In genomic region chr4:137648230-137648629, GRCm38 (mm10) we compare ENCODE assay signal across 27 mouse cellular contexts. TPM values are rescaled to one million over a fixed set of nuclear protein-coding genes. Genes with fewer than 3 reads are reported as not detected.
DNase-seq lines count a peak whose midpoint lies in the region; ATAC-seq and TF ChIP-seq lines count a peak whose summit lies in the region.
"Had no signal": no experiment of that assay in that cellular context is flagged by ENCODE, and none has a peak within 500 bp of the region (broad histone marks: within the 10 kb centered on the region; RNA-seq: fewer than 3 reads in every experiment).

No protein-coding gene starts in this region.

- WGBS in embryonic facial prominence, embryonic 13.5 days: 67% methylated on average over 9 of the region's 9 CpGs
- 92% methylated on average over 9 of the region's 9 CpGs for WGBS in embryonic facial prominence, embryonic 10.5 days
- 47% methylated on average over 9 of the region's 9 CpGs for WGBS in olfactory bulb, adult 2 months
- 85% methylated on average over 9 of the region's 9 CpGs for WGBS in intestine, embryonic 15.5 days

- no peak for TF ChIP-seq CTCF in olfactory bulb, adult 2 months (IDR thresholded peaks at IDR 0.05; ENCODE audit: insufficient read depth, low read depth, low read length)

- H3K9ac ChIP-seq in embryonic facial prominence, embryonic 13.5 days: no peak overlapping the region
- H3K9ac ChIP-seq in intestine, embryonic 15.5 days: no peak overlapping the region
- H3K9ac ChIP-seq: embryonic facial prominence, embryonic 12.5 days; hindbrain, embryonic 13.5 days had no signal

- H3K9me3 ChIP-seq in embryonic facial prominence, embryonic 13.5 days: no peaks in the 10 kb centered on the region
- no peaks in the 10 kb centered on the region for H3K9me3 ChIP-seq in embryonic facial prominence, embryonic 10.5 days
- no peaks in the 10 kb centered on the region for H3K9me3 ChIP-seq in intestine, embryonic 15.5 days
- H3K9me3 ChIP-seq: embryonic facial prominence, embryonic 12.5 days; forebrain, embryonic 10.5 days; heart, embryonic 10.5 days; hindbrain, embryonic 13.5 days had no signal

- peak overlapping the region; percentile 30 for H3K27ac ChIP-seq in embryonic facial prominence, embryonic 13.5 days
- no peak overlapping the region for H3K27ac ChIP-seq in embryonic facial prominence, embryonic 10.5 days (replicated peaks)
- 0 out of 2 replicates have a peak overlapping the region, but pooled peaks have one; percentile 20 for H3K27ac ChIP-seq in olfactory bulb, adult 2 months (ENCODE audit: insufficient read depth, low read depth, low read length)
- H3K27ac ChIP-seq in intestine, embryonic 15.5 days: no peak overlapping the region
- H3K27ac ChIP-seq: forebrain, embryonic 10.5 days; gastrocnemius, adult 2 months; heart, embryonic 10.5 days; hindbrain, postnatal 0 days had no signal

- H3K36me3 ChIP-seq in embryonic facial prominence, embryonic 13.5 days: peaks cover 97% of the 10 kb centered on the region
- peaks cover 99% of the 10 kb centered on the region for H3K36me3 ChIP-seq in embryonic facial prominence, embryonic 10.5 days (replicated peaks)
- peaks cover 49% of the 10 kb centered on the region for H3K36me3 ChIP-seq in intestine, embryonic 15.5 days

- no peak for TF ChIP-seq POLR2A in olfactory bulb, adult 2 months (IDR thresholded peaks at IDR 0.05; ENCODE audit: insufficient read depth, low read depth, low read length)

- H3K4me1 ChIP-seq in embryonic facial prominence, embryonic 13.5 days: peaks cover 24% of the 10 kb centered on the region
- H3K4me1 ChIP-seq in embryonic facial prominence, embryonic 10.5 days: no peaks in the 10 kb centered on the region
- H3K4me1 ChIP-seq in olfactory bulb, adult 2 months (ENCODE audit: control insufficient read depth, insufficient read depth, low read length): peaks cover 15% of the 10 kb centered on the region
- no peaks in the 10 kb centered on the region for H3K4me1 ChIP-seq in intestine, embryonic 15.5 days (replicated peaks)
- H3K4me1 ChIP-seq: embryonic facial prominence, embryonic 12.5 days; heart, embryonic 10.5 days; hindbrain, embryonic 13.5 days had no signal

- no peak for ATAC-seq in embryonic facial prominence, embryonic 13.5 days (ENCODE audit: insufficient number of reproducible peaks, insufficient read depth, low FRiP score, low TSS enrichment, low read depth)
- no peak for ATAC-seq in intestine, embryonic 15.5 days
- ATAC-seq: forebrain, embryonic 16.5 days; hindbrain, postnatal 0 days; Patski had no signal

- DNase-seq in embryonic facial prominence, embryonic 10.5 days (ENCODE audit: low spot score): no peak
- peak; percentile 60 for DNase-seq in right cerebral cortex, adult 18-20 months
- DNase-seq in right cerebral cortex, postnatal 10 days (ENCODE audit: low spot score in 2 of 2): no peak
- peak; percentile 85 for DNase-seq in brain, adult 2 months (ENCODE audit: low read depth, low spot score)
- no peak for DNase-seq in B cell, adult 2 months
- DNase-seq: adrenal gland, adult 2 months; adrenal gland, postnatal 25 days; cerebellum, adult 11 months; cerebellum, adult 8-10 months; cerebellum, postnatal 14 days; embryo, embryonic 11 days; gastrocnemius, adult 2 months; gastrocnemius, postnatal 25 days; heart, postnatal 10 days; kidney, adult 18-20 months had no signal

- H3K4me2 ChIP-seq in embryonic facial prominence, embryonic 13.5 days: no peak overlapping the region
- no peak overlapping the region for H3K4me2 ChIP-seq in intestine, embryonic 15.5 days (replicated peaks)
- H3K4me2 ChIP-seq: embryonic facial prominence, embryonic 12.5 days; hindbrain, embryonic 13.5 days had no signal

- no peak overlapping the region for H3K4me3 ChIP-seq in embryonic facial prominence, embryonic 13.5 days
- no peak overlapping the region for H3K4me3 ChIP-seq in embryonic facial prominence, embryonic 10.5 days
- H3K4me3 ChIP-seq in olfactory bulb, adult 2 months (ENCODE audit: insufficient read depth, low read depth, low read length): no peak overlapping the region
- H3K4me3 ChIP-seq in intestine, embryonic 15.5 days (replicated peaks): no peak overlapping the region
- H3K4me3 ChIP-seq: embryonic facial prominence, embryonic 12.5 days; erythroblast, embryonic 14.5 days; forebrain, embryonic 10.5 days; gastrocnemius, adult 2 months; heart, embryonic 10.5 days; hindbrain, embryonic 13.5 days had no signal

- no peaks in the 10 kb centered on the region for H3K27me3 ChIP-seq in embryonic facial prominence, embryonic 13.5 days
- no peaks in the 10 kb centered on the region for H3K27me3 ChIP-seq in embryonic facial prominence, embryonic 10.5 days (replicated peaks; ENCODE audit: low read depth, poor library complexity, severe bottlenecking)
- H3K27me3 ChIP-seq in intestine, embryonic 15.5 days (replicated peaks): no peaks in the 10 kb centered on the region
- H3K27me3 ChIP-seq: CH12.LX; embryonic facial prominence, embryonic 12.5 days; hindbrain, embryonic 13.5 days; Patski had no signal

RNA-seq across cellular contexts. Expression of gene Rap1gap, which starts 16.3 kb away (rescaled TPM):
- polyA plus RNA-seq in embryonic facial prominence, embryonic 13.5 days (2015; fragmentation: Nextera tagmentation; extraction: Ambion mirVana): 15.7 and 17.0 TPM in 2 replicates
- polyA plus RNA-seq in embryonic facial prominence, embryonic 10.5 days (2016; fragmentation: Nextera tagmentation; extraction: Ambion mirVana): 3.8 and 6.9 TPM in 2 replicates
- polyA plus RNA-seq in olfactory bulb, adult 2 months (2012; ENCODE audit: insufficient read depth, insufficient read length, low replicate concordance, missing spikeins): not detected in 2 replicates
- 22.7 and 47.2 TPM in 2 replicates for polyA plus RNA-seq in intestine, embryonic 15.5 days (2015; fragmentation: Nextera tagmentation; extraction: Ambion mirVana)

RNA-seq across cellular contexts. Expression of gene Usp48, which starts 54.7 kb away (rescaled TPM):
- polyA plus RNA-seq in embryonic facial prominence, embryonic 13.5 days (2015; fragmentation: Nextera tagmentation; extraction: Ambion mirVana): 83.3 and 86.5 TPM in 2 replicates
- polyA plus RNA-seq in embryonic facial prominence, embryonic 10.5 days (2016; fragmentation: Nextera tagmentation; extraction: Ambion mirVana): 79.1 and 81.7 TPM in 2 replicates
- 198 TPM in 1 of 2 replicates, not detected in the other for polyA plus RNA-seq in olfactory bulb, adult 2 months (2012; ENCODE audit: insufficient read depth, insufficient read length, low replicate concordance, missing spikeins)
- polyA plus RNA-seq in intestine, embryonic 15.5 days (2015; fragmentation: Nextera tagmentation; extraction: Ambion mirVana): 61.2 and 62.0 TPM in 2 replicates

Comparison
In these comparisons a context has a peak if more than half of its experiments do, and no peak if none do; other contexts are left out.
1. H3K27ac ChIP-seq: peak in embryonic facial prominence, embryonic 13.5 days (single experiment) and olfactory bulb, adult 2 months (single experiment); none in embryonic facial prominence, embryonic 10.5 days (single experiment) and intestine, embryonic 15.5 days (single experiment).
2. DNase-seq: peak in right cerebral cortex, adult 18-20 months (single experiment) and brain, adult 2 months (single experiment); none in embryonic facial prominence, embryonic 10.5 days (single experiment), right cerebral cortex, postnatal 10 days (0 of 2) and B cell, adult 2 months (0 of 2).